Comparison of ENCODE assay signal across 8 mouse cellular contexts in genomic region chr17:30635367-30635766, GRCm38 (mm10). TPM values are rescaled to one million over a fixed set of nuclear protein-coding genes. Genes with fewer than 3 reads are reported as not detected.
DNase-seq lines count a peak whose midpoint lies in the region; ATAC-seq and TF ChIP-seq lines count a peak whose summit lies in the region.

No protein-coding gene starts in this region.

- peak overlapping the region; percentile 28; the same call in 1 of the 2 replicates for H3K4me2 ChIP-seq in kidney, postnatal 0 days (ENCODE audit: low read length)
- peak overlapping the region; percentile 15 for H3K4me2 ChIP-seq in hindbrain, embryonic 13.5 days

- no peaks in the 10 kb centered on the region for H3K27me3 ChIP-seq in kidney, postnatal 0 days (ENCODE audit: insufficient read depth, low read length)
- H3K27me3 ChIP-seq in hindbrain, embryonic 13.5 days, result no peaks in the 10 kb centered on the region

- no peak overlapping the region for H3K9ac ChIP-seq in kidney, postnatal 0 days (ENCODE audit: low read depth, low read length)
- no peak overlapping the region for H3K9ac ChIP-seq in hindbrain, embryonic 13.5 days

- H3K4me3 ChIP-seq in kidney, postnatal 0 days (replicated peaks; ENCODE audit: low read depth, low read length), result 0 out of 2 replicates have a peak overlapping the region, but pooled peaks have one; percentile 9
- no peak overlapping the region for H3K4me3 ChIP-seq in hindbrain, embryonic 13.5 days

- WGBS in kidney, postnatal 0 days, result 33% methylated on average over 17 of the region's 17 CpGs
- 22% methylated on average over 17 of the region's 17 CpGs for WGBS in hindbrain, embryonic 13.5 days

- H3K27ac ChIP-seq in kidney, postnatal 0 days, result no peak overlapping the region
- H3K27ac ChIP-seq in hindbrain, embryonic 13.5 days, result no peak overlapping the region

- ATAC-seq in kidney, postnatal 0 days (replicated peaks; ENCODE audit: low FRiP score, low read depth), result 0 out of 2 replicates have a peak, but pooled peaks have one; percentile 33
- ATAC-seq in hindbrain, embryonic 13.5 days (ENCODE audit: low FRiP score), result no peak
- ATAC-seq in granulocyte monocyte progenitor cell, adult 5-6 weeks (replicated peaks; ENCODE audit: poor library complexity, severe bottlenecking), result no peak

- peak; percentile 45 for DNase-seq in kidney, postnatal 0 days (ENCODE audit: low spot score)
- no peak for DNase-seq in kidney, adult 11 months
- peak; percentile 72 for DNase-seq in embryo, embryonic 11 days
- DNase-seq in lung, postnatal 4 days, result peak; percentile 47 to 53
- DNase-seq in right cerebral cortex, adult 18-20 months, result no peak
- DNase-seq in gastrocnemius, adult 8-10 months (ENCODE audit: low spot score in 2 of 2), result no peak

- no peak for TF ChIP-seq CTCF in kidney, postnatal 0 days (IDR thresholded peaks at IDR 0.05; ENCODE audit: low read depth)

- H3K9me3 ChIP-seq in kidney, postnatal 0 days (replicated peaks; ENCODE audit: low read length), result no peaks in the 10 kb centered on the region
- no peaks in the 10 kb centered on the region for H3K9me3 ChIP-seq in hindbrain, embryonic 13.5 days

- H3K36me3 ChIP-seq in kidney, postnatal 0 days (ENCODE audit: insufficient read depth, low read length), result no peaks in the 10 kb centered on the region
- no peaks in the 10 kb centered on the region for H3K36me3 ChIP-seq in hindbrain, embryonic 13.5 days

- no peaks in the 10 kb centered on the region for H3K4me1 ChIP-seq in kidney, postnatal 0 days (replicated peaks; ENCODE audit: insufficient read depth, low read length)
- H3K4me1 ChIP-seq in hindbrain, embryonic 13.5 days (replicated peaks), result no peaks in the 10 kb centered on the region

RNA-seq across cellular contexts. Expression of gene Glo1, which starts 8.7 kb away (rescaled TPM):
- polyA plus RNA-seq in kidney, postnatal 0 days (2015; fragmentation: Nextera tagmentation; extraction: Ambion mirVana), result 247 and 249 TPM in 2 replicates
- 153 and 172 TPM in 2 replicates for polyA plus RNA-seq in hindbrain, embryonic 13.5 days (2015; fragmentation: Nextera tagmentation; extraction: Ambion mirVana)
- 100 to 1,000 TPM; 174 to 196 (median 184) TPM for total RNA-seq in gastrocnemius, adult 8-10 months (2022)
- total RNA-seq in granulocyte monocyte progenitor cell, adult 5-6 weeks (2014; fragmentation: Nextera tagmentation), result 52.8 and 91.5 TPM in 2 replicates
- total RNA-seq in granulocyte monocyte progenitor cell, adult 5-6 weeks (2017), result 98.3 and 117 TPM in 2 replicates

RNA-seq across cellular contexts. Expression of gene Dnah8, which starts 11.2 kb away (rescaled TPM):
- 0.43 TPM in 2 replicates for polyA plus RNA-seq in kidney, postnatal 0 days (2015; fragmentation: Nextera tagmentation; extraction: Ambion mirVana)
- polyA plus RNA-seq in hindbrain, embryonic 13.5 days (2015; fragmentation: Nextera tagmentation; extraction: Ambion mirVana), result 1.3 and 1.9 TPM in 2 replicates
- under 1 TPM in 2 of 4 experiments, not detected in 2; 0.18 to 0.24 TPM for total RNA-seq in gastrocnemius, adult 8-10 months (2022)
- 18.8 and 23.1 TPM in 2 replicates for total RNA-seq in granulocyte monocyte progenitor cell, adult 5-6 weeks (2014; fragmentation: Nextera tagmentation)
- total RNA-seq in granulocyte monocyte progenitor cell, adult 5-6 weeks (2017), result 20.3 and 28.0 TPM in 2 replicates

RNA-seq across cellular contexts. Expression of gene Btbd9, which starts 59.1 kb away (rescaled TPM):
- 41.1 and 51.4 TPM in 2 replicates for polyA plus RNA-seq in kidney, postnatal 0 days (2015; fragmentation: Nextera tagmentation; extraction: Ambion mirVana)
- polyA plus RNA-seq in hindbrain, embryonic 13.5 days (2015; fragmentation: Nextera tagmentation; extraction: Ambion mirVana), result 149 and 150 TPM in 2 replicates
- 10 to 100 TPM; 11.9 to 18.5 (median 12.6) TPM for total RNA-seq in gastrocnemius, adult 8-10 months (2022)
- 34.7 and 40.5 TPM in 2 replicates for total RNA-seq in granulocyte monocyte progenitor cell, adult 5-6 weeks (2014; fragmentation: Nextera tagmentation)
- total RNA-seq in granulocyte monocyte progenitor cell, adult 5-6 weeks (2017), result 22.0 and 22.1 TPM in 2 replicates

Comparison
In these comparisons a context has a peak if more than half of its experiments do, and no peak if none do; other contexts are left out.
1. DNase-seq: peak in kidney, postnatal 0 days (single experiment), embryo, embryonic 11 days (single experiment) and lung, postnatal 4 days (2 of 2); none in kidney, adult 11 months (single experiment), right cerebral cortex, adult 18-20 months (single experiment) and gastrocnemius, adult 8-10 months (0 of 2).
2. RNA of gene Dnah8, which starts 11.2 kb away (total RNA-seq): 18.8 to 28.0 TPM in granulocyte monocyte progenitor cell, adult 5-6 weeks; 0.18 to 0.24 TPM in gastrocnemius, adult 8-10 months; every median in the first group is over 10 times any median in the second.